Mouse (Mus musculus): ENCODE data around the gene Fmnl2.

The Fmnl2 gene

DNA sequence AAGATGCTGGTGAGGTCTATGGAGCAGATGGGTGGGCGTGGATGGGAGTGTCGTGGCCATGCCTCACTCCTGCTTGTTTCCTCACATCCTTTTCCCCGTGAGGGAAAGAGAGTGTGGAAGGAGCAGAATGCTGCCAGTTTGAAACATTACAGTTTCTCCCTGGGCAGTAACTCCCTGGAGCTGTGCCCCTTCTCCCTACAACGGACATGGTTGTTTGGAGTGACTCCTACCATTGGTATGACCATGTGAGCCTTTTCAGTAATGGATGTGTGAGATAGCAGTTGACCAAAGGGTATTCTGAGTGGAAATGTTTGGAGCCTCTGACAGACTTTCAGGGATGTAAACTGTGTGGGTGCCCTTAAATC is 5.1 kb downstream of the Fmnl2 start:
- no peak for DNase-seq (ENCODE audit: low read depth, low spot score)

DNA sequence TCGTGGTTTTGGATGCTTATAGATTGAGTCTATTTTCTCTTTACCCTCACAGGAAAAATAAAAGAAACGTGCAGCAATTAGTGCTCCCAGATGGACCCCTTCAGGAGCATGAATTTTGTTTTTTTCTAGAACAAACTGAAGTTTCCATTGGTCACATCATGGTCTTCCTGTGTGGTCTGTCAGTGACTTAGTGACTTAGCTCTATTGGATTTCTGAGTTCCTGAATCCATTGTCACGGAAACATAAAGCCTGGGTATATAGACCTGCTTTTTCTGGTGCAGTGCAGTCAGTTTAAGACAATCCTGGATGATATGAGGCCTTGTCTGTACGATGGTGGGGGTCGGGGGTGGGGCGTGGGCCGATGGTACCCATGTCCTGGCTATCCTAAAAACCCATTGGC is 7.0 kb downstream of the Fmnl2 start:
- DNase-seq (ENCODE audit: low read depth, low spot score), result no peak

DNA sequence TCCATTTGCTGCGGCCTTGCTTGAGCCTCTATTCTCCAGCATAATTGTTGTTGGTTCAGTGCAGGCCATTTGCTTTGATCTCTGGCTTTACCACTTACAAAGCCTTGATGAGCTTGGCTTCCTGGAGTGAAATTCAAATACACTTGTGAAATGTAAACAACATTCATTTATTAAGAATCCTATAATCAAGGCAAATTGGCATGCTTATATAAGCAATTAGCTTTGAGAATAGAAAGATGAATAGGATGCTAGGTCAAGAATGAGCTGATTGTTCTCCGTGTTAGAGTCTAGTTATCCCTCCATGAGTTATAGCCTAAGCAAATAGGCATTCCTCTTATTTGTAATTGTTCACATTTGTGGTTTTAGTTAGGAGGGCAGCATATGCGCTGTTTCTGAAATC is 8.5 kb downstream of the Fmnl2 start:
- no peak for DNase-seq (ENCODE audit: low read depth, low spot score)

DNA sequence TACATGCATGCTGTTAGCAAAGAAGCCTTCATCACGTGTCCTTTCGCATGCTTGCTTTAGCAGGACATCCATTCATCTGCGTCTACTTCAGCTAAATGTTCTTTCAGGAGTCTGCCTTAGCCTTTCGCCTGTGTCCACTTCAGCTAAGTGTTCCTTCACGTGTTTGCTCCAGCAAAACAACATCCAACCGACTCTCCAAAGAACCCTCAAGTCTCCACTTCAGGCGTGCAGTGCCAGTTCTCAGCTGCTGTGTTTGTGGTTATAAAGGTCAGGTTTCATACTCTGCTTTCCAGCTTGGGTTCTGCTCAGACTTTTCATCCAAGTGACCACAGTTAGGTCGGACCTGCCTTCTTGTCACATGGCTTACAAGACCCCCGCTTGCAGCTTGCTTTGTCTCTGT is 10.1 kb downstream of the Fmnl2 start:
- no peak for DNase-seq (ENCODE audit: low read depth, low spot score)

DNA sequence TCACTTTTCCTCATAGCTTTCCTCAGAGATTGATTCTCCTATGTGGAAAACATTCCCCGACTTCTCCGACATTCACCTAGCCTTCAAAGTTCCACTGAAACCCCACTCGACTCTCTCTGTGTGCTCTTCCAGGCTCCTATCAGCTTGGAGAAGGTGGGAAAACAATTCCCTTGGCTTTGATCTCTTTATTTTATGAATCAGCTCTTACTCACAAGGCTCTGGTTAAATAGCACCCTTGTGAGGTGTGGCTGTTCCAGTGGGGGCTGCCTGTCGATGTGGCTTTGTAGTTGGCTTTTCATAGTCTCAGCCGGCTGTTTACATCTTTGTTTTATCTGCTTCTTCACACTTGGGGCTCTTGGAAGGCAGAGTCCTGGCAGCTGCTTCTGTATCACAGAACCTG is 10.5 kb downstream of the Fmnl2 start:
- DNase-seq (ENCODE audit: low read depth, low spot score), result no peak

DNA sequence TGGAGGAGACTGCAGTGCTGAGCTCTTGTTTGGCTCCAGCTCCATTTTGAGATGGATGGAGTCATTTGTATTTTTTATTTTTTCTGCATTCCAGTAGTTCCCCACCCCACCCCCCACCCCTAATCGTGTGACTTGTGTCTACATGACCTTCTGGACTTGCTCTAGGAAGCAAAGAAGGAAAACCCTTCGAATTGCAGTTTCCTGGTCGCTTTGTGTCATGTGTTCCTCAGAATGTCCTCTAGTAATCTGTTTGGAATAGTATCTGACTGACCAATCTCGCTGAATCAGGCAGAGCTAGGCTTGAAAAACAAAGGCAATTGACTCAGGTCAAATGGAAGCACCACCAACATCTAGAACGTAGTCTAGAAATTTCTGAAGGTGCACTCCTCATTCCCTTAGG is 15.0 kb downstream of the Fmnl2 start:
- no peak for DNase-seq (ENCODE audit: low read depth, low spot score)

DNA sequence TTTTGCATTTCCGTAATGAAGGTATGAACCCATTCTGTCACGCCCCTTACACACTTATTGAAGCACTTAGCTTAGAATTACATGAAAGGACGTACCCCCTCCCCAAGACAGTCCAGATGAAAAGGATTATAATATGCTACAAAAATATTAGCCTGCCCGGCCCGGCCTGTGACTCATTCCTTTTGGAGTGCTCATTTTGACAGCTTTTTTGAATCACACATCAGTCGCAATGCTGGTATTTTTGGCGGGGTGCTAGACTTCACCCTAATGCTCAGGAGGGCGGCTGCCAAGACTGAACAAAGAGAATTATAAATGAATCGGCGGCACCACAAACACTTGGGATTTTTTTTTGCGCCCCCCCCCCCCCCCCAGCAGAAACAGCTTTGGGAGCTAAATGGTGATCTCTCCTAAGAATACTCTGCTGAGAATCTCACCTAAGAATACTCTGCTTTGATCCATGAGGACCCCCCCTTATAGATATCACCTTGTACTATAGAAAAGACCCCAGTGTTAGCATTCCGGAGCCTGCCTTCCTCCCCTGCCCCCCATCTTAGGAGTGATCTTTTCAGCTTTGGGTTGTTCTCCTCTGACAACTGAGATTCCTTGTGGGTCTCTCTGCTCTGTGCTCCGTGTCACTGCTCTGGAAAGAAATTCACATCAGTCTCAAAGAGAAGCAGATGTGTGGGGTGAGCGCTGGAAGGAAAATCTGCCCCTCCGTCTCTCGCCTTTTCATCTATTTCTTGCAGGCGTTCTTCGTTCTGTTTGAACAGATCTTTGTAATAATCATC is 15.8 kb downstream of the Fmnl2 start:
- DNase-seq (ENCODE audit: low read depth, low spot score), result no peak

DNA sequence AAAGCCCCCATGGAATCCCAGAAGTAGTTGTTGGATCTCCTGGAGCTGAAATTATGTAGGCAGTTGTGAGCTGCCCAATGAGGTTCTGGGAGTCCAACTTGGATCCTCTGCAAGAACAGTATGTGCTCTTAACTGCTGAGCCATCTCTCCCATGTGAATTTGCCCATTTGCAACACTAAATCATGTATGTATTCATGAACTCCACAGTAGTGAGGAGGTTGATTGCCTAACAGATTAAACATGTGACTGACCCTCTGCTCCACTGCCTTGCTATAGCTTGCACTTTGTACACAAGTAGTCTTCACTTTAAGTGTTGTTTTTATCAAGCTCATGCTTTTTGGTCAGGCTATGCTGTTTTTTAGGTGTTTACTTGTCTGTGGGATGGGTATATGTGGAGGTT is 17.1 kb downstream of the Fmnl2 start:
- DNase-seq (ENCODE audit: low read depth, low spot score), result no peak

DNA sequence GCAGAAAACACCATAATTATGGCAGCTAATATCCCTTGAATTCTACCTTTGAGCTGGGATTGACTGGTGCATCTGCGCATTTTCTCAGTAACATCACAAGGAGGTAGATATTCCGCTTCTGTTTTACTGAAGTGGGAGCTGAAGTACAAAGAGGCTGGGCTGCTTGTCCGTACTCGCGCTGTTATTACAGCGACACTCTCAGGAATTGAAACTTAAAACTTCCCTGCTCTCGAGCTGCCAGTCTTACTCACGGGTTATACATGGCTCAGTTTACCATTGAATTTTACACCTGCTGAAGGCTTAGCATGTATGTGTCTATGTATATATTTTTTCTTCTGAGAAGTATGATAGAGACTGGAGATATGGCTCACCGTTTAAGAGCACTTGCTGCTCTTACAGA is 18.1 kb downstream of the Fmnl2 start:
- DNase-seq (ENCODE audit: low read depth, low spot score), result no peak

DNA sequence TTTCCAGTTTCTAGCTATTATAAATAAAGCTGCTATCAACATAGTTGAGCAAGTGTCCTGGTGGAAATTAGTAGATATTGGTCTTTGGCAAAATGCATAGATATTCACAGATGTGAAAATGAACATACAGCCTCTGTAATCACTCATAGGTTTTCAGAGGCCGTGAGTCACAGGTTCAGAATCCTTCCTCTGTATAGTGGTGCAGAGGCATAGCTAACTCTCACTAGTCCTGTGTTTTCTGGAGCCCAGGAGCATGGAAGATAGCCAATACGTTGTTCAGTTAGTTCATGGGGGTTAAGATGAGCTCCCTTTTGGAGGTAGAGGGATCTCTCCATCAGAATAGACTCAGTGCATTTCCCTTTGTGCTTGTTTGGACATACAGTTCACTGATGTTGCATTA is 25.7 kb downstream of the Fmnl2 start:
- DNase-seq (ENCODE audit: low read depth, low spot score), result no peak

DNA sequence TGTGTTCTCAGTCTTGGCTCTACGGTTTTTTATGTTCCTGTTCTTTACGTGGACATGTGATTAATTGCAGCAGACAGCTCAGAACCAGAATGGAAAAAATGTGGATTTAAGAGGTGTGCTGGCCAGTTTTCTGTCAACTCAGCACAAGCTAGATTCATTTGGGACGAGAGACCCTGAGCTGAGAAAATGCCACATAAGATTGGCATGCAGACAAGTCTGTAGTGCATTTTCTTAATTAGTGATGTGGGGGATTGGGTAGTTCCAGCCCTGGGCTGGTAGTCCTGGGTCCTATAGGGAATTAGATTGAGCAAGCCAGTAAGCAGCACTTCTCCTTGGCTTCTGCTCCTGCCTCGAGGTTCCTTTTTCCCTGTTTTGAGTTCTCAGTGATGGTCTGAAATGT is 26.4 kb downstream of the Fmnl2 start:
- DNase-seq (ENCODE audit: low read depth, low spot score), result no peak

DNA sequence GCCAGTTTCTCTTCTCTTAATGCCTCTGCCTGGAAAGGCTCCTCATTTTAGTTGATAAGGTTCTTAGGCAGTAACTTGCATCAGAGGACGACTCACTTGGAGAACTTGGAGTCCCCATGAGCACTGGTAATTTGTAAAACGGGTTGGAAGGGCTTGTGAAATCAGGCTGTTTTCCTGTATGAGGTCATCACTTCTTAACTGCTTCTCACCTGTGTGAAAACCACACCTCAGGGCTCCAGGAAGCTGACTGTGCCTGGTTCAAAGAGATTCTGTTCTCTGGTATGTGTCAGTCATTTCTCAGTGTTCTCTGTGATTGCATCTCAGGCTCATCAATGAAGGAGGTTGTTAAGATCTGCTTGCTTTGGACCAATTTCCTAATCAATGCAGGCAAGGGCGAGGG is 27.4 kb downstream of the Fmnl2 start:
- no peak for DNase-seq (ENCODE audit: low read depth, low spot score)

DNA sequence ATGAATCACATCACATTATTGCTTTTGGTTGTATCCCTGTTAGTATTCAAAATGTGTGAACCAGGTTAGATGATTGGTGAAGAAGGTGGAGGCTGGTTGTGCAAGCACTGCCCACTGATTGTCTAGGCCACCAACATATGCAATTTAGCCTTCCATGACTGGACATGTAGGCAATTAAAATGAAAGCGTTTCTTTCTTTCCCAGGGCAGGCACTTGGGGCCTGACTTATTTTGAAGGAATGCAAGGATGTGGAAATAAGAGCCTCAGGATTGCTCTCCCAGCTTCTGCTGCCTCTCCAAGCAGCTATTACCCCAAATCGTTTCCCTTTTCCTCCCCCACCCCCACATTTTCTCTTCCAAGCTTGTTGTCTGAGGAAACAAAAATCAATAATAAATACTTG is 29.6 kb downstream of the Fmnl2 start:
- no peak for DNase-seq (ENCODE audit: low read depth, low spot score)

DNA sequence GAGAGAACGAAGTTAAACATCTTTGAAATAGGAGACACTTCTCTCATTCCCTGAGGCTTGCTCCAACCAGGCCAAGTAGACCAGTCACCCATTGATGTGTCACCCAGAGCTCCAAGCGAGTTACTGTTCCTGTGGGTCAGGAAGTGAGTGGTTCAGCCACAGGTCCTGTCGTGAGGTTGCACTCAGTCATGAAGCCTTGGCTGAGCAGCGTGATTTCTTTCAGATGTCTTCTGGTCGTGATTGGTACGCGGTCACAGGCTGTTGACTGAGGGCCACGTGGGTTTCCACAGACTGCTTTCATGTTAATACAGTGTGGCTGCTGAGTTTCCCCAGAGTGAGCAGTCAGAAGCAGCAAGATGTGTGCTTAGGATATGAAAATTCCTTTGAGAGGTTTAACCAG is 33.5 kb downstream of the Fmnl2 start:
- DNase-seq (ENCODE audit: low read depth, low spot score), result peak; percentile 16

DNA sequence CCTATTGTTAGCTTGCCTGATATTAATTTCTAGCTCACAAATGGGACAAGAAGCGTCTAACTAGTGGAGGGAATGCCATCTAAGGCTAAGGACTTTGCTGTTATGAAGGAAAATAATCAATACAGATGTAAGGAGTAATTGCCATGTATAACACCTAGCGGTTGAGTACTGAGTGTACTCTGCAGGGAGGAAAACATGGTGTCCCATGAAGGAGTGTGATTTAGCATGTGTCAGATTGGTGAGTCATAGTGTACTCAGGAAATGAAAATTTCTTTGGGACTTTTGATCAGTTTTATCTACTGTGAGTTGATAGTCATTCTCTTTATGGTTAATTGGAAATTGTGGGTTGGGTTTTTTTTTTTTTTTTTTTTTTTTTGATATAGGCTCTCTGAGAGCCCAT is 34.1 kb downstream of the Fmnl2 start:
- no peak for DNase-seq (ENCODE audit: low read depth, low spot score)

DNA sequence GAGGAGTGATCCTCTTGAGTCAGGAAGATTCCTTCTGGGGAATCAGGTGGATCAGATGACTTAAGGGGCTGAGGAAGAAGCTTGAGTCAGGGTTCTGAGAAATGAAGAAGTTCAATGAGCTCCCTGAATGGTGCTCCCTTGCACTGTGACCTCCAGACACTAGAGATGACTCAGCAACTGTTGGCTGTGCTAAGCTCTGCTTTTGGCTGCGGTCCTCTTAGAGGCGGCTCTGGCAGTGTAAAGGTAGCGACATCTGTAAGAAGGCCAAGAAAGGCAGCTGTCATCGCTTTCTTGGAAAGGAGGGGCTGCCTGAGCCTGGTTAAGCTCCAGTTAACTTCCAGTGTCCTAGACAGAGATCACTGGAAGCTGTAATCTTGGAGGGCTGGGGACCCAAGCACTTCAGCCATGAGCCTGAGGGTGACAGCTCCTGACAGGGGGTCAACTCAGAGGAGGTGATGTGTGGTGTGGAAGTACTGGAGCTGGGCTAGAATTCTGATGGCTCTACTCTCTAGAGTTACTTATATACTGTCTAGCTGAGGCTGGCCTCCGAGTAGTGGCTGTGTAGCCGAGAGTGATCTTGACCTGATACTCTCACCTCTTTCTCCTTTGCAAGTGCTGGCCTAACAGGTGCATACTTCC is 37.4 kb downstream of the Fmnl2 start:
- no peak for DNase-seq (ENCODE audit: low read depth, low spot score)

DNA sequence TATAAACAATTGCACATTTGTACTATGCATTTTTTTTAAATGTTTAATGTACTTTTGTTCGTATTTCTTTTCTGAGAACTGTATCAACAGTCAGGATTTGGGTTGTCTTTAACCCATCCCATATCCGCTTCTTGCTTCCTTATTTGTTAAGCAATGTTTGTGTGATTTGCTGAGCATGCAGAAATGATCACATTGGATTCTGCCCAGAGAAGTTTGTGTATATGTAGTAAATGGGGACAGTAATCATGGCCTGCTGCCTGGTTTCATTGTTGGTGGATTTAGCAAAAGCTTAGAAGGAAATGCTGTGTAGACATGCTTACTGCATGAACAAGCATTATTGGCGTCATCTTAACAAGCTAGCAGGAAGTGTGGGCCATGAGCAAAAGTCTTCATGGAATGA is 39.3 kb downstream of the Fmnl2 start:
- no peak for DNase-seq (ENCODE audit: low read depth, low spot score)

DNA sequence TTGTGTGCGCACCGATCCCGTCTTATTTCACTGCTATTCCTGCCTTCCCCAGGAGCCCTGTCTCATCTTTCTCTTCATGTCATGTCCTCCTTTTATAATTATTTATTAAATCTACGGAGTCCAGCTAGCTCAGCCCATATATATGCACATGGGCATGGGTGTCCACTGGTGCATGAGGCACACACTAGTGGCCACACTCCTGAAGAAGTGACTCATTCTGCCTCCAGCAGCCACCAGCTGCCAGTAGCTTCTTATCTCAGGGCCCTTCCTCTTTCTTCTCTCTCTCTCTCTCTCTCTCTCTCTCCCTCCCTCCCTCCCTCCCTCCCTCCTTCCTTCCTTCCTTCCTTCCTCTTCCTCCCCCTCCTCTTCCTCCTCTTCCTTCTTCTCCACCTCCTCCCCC is 43.1 kb downstream of the Fmnl2 start:
- DNase-seq (ENCODE audit: low read depth, low spot score), result no peak

DNA sequence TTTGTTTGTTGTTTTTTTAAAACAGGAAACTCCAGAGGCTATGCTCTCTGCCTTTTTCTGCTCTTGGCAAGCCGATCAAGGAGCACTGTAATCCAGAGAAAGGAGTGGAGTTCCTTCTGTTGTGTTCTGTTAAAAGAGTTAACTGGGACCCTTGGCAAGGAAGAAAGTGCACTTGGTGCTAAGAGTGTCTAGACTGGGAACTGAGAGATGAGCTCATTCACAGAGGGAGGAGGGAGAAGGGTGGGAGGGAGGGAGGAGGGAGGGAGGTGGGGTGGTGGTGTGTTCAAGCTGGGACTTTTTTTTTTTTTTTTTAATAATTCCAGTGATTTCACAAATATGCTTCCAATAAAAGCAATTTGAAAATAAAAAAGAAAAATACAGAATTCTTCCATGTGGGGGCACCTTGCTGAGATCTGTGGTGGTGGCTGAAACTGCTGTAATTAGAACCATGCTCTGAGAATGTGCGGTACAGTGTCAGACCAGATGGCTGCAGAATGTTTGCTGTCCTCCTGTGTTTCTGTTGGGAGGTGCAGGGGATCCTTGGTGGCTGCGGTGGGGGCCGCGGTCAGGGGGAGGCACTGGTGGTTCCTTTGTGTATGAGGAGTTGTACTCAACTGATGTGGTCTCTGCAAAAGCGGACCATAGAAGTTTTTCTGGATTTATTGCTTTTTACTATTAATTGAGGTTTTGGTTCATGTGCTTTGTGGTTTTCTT is 43.8 kb downstream of the Fmnl2 start:
- no peak for DNase-seq (ENCODE audit: low read depth, low spot score)

DNA sequence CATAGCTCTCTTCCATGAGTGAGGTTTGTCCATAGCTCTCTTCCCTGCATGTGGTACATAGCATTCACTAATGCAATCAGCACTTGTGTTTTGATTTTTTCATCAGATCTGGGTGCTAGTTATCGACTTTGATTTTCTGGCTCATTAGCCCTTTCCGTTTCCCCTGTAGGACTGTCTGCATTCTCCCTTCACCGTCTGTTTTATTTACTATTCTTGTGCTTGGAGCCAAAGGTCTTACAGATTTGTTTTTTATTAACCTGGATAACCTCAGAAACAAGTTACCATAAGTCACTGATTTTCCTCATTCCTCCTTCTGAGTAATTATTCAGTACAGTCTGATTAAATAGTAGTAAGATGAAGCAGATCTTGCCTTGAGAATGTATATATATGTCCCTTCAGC is 44.8 kb downstream of the Fmnl2 start:
- DNase-seq (ENCODE audit: low read depth, low spot score), result no peak

DNA sequence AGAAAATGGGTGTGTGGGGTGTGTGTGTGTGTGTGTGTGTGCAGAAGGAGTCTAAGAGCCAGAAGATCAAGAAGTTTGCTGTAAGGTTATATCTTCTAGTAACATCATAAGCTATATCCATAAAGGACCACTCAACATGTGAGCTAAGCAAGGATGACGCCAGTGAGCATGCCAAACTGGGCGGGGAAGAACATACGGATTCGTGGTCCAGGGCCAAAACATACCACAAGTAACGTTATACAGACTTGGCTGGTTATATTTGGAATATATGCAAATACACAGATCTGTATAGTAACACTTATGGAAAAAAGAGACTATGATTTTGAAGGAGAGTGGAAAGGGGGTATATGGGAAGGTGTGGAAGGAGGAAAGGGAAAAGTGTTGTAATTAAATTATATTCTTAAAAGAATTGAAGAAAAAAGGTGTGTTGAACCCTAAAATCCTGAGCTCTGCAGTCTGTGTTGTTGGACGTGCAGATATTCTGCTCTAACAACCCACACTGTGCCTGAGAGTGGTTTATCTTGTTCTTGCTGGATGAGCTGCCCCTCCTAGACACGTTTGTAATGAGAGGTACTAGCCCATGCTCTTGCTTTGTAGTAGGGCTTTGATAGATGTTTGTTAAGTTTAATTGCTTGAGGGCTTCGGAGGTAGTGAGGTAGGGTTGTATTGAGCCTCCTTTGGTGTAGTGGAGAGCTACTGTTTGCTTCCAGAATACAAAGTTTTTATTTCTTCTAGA is 45.7 kb downstream of the Fmnl2 start:
- no peak for DNase-seq (ENCODE audit: low read depth, low spot score)

DNA sequence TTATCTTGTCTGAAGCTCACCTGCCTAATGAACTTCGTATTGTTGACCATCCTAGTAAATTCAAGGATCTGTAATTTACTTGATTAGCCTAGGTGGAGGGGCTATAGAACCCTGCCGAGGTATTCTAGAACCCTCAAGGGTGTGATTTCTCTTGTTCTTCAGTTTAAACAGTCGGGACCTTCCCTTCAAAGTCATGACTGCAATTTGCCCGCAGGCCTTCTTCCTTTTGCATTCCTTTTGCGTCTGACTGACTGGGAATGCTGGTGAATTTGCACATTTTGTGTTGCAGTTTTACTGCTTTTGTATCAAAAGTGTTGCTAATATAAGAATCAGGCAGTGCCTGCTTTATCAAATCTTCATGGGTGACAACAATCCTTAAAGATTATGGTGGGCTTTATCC is 46.9 kb downstream of the Fmnl2 start:
- no peak for DNase-seq (ENCODE audit: low read depth, low spot score)

Measured in CD4-positive helper T cell, adult 2 months (primary cell).